Mouse (Mus musculus): ENCODE data around the gene S100a7a. TPM values are rescaled to one million over a fixed set of nuclear protein-coding genes. Genes with fewer than 3 reads are reported as not detected.

Gene S100a7a
- not detected in 2 replicates for polyA plus RNA-seq (2014; fragmentation: Nextera tagmentation; extraction: Ambion mirVana)

GRCm38 (mm10) chr3:90653717-90654116 is at the start of gene S100a7a:
Gene S100a7a (plus strand): TSS chr3:90654017.
- H3K4me2 ChIP-seq = no peak within 1 kb of the TSS
- no peak for DNase-seq (ENCODE audit: low spot score)

GRCm38 (mm10) chr3:90604416-90604815 is 49.4 kb upstream of the S100a7a start:
- Histone ChIP-seq H3K9me3 (ENCODE audit: control insufficient read depth, low read length) (no peaks in the 10 kb centered on the region), H3K27ac (ENCODE audit: low read depth, low read length) (no peak overlapping the region), H3K4me2 (no peak overlapping the region), H3K36me3 (ENCODE audit: control insufficient read depth, insufficient read depth, low read length) (no peaks in the 10 kb centered on the region), H3K27me3 (replicated peaks; ENCODE audit: control insufficient read depth, insufficient read depth, low read length) (no peaks in the 10 kb centered on the region), H3K4me1 (replicated peaks; ENCODE audit: control insufficient read depth, insufficient read depth, low read length) (no peaks in the 10 kb centered on the region), H3K9ac (ENCODE audit: low read depth, low read length) (no peak overlapping the region), H3K4me3 (ENCODE audit: low read depth, low read length) (no peak overlapping the region)
- no peak for ATAC-seq (replicated peaks; ENCODE audit: low FRiP score)
- 73% methylated on average over 4 of the region's 4 CpGs for WGBS
- DNase-seq (ENCODE audit: low spot score) = no peak

More at GRCm38 (mm10) chr3:90653717-90654116, at the start of gene S100a7a:
- H3K4me3 ChIP-seq (ENCODE audit: low read depth, low read length) = no peak within 1 kb of the TSS
- no peak for ATAC-seq (replicated peaks; ENCODE audit: low FRiP score)
- H3K36me3 ChIP-seq (ENCODE audit: control insufficient read depth, insufficient read depth, low read length) = no peaks in the 10 kb centered on the region
- no peaks in the 10 kb centered on the region for H3K4me1 ChIP-seq (replicated peaks; ENCODE audit: control insufficient read depth, insufficient read depth, low read length)
- H3K9ac ChIP-seq (ENCODE audit: low read depth, low read length) = no peak within 1 kb of the TSS
- no peaks in the 10 kb centered on the region for H3K9me3 ChIP-seq (ENCODE audit: control insufficient read depth, low read length)
- H3K27me3 ChIP-seq (replicated peaks; ENCODE audit: control insufficient read depth, insufficient read depth, low read length) = no peaks in the 10 kb centered on the region
- H3K27ac ChIP-seq (ENCODE audit: low read depth, low read length) = no peak within 1 kb of the TSS

- no peak overlapping the region for H3K4me2 ChIP-seq
- no peak for DNase-seq (ENCODE audit: low spot score)
- no peak overlapping the region for H3K9ac ChIP-seq (ENCODE audit: low read depth, low read length)
- no peaks in the 10 kb centered on the region for H3K4me1 ChIP-seq (replicated peaks; ENCODE audit: control insufficient read depth, insufficient read depth, low read length)
- H3K9me3 ChIP-seq (ENCODE audit: control insufficient read depth, low read length) = no peaks in the 10 kb centered on the region
- no peaks in the 10 kb centered on the region for H3K27me3 ChIP-seq (replicated peaks; ENCODE audit: control insufficient read depth, insufficient read depth, low read length)
- H3K36me3 ChIP-seq (ENCODE audit: control insufficient read depth, insufficient read depth, low read length) = no peaks in the 10 kb centered on the region
- no peak for ATAC-seq (replicated peaks; ENCODE audit: low FRiP score)
- no peak overlapping the region for H3K27ac ChIP-seq (ENCODE audit: low read depth, low read length)
- H3K4me3 ChIP-seq (ENCODE audit: low read depth, low read length) = no peak overlapping the region
- WGBS = 44% methylated on average over 3 of the region's 3 CpGs
These were observed 48.8 kb upstream of the S100a7a start for GRCm38 (mm10) chr3:90605049-90605448.

- Histone ChIP-seq H3K4me2 (no peak overlapping the region), H3K27me3 (replicated peaks; ENCODE audit: control insufficient read depth, insufficient read depth, low read length) (no peaks in the 10 kb centered on the region), H3K27ac (ENCODE audit: low read depth, low read length) (no peak overlapping the region), H3K9me3 (ENCODE audit: control insufficient read depth, low read length) (no peaks in the 10 kb centered on the region), H3K9ac (ENCODE audit: low read depth, low read length) (no peak overlapping the region), H3K36me3 (ENCODE audit: control insufficient read depth, insufficient read depth, low read length) (no peaks in the 10 kb centered on the region), H3K4me1 (replicated peaks; ENCODE audit: control insufficient read depth, insufficient read depth, low read length) (no peaks in the 10 kb centered on the region), H3K4me3 (ENCODE audit: low read depth, low read length) (no peak overlapping the region)
- DNase-seq (ENCODE audit: low spot score) (no peak), ATAC-seq (replicated peaks; ENCODE audit: low FRiP score) (no peak)
- WGBS = 74% methylated on average over 2 of the region's 2 CpGs
These were observed 48.1 kb upstream of the S100a7a start for GRCm38 (mm10) chr3:90605736-90606135.

GRCm38 (mm10) chr3:90606185-90606584 is 47.6 kb upstream of the S100a7a start:
- Histone ChIP-seq H3K4me1 (replicated peaks; ENCODE audit: control insufficient read depth, insufficient read depth, low read length) (no peaks in the 10 kb centered on the region), H3K9me3 (ENCODE audit: control insufficient read depth, low read length) (no peaks in the 10 kb centered on the region), H3K27ac (ENCODE audit: low read depth, low read length) (no peak overlapping the region), H3K9ac (ENCODE audit: low read depth, low read length) (no peak overlapping the region), H3K4me3 (ENCODE audit: low read depth, low read length) (no peak overlapping the region), H3K36me3 (ENCODE audit: control insufficient read depth, insufficient read depth, low read length) (no peaks in the 10 kb centered on the region), H3K27me3 (replicated peaks; ENCODE audit: control insufficient read depth, insufficient read depth, low read length) (no peaks in the 10 kb centered on the region), H3K4me2 (no peak overlapping the region)
- 84% methylated on average over 6 of the region's 6 CpGs for WGBS
- DNase-seq (ENCODE audit: low spot score) (no peak), ATAC-seq (replicated peaks; ENCODE audit: low FRiP score) (no peak)

DNA sequence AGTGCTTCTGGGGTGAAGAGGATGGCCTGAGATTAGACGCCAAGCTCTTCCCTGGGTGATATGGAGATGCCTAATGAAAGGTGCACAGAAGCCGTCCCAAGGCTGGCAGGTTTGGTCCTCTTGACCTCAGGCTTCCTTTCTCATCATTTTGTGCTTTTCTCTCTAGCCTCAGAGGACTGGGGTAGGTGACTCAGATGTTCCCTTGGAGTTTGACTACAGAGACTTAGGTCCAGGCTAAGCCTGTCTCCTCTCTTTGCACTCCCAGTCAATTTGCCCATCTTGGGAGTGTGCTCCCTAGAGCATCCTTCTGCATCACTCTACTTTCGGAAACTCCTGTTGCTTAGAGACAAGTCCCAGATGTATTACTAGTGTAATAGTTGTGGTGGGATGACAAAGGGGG is 46.5 kb upstream of the S100a7a start:
- 86% methylated on average over 3 of the region's 3 CpGs for WGBS
- DNase-seq (ENCODE audit: low spot score) = no peak

GRCm38 (mm10) chr3:90608223-90608622 is 45.6 kb upstream of the S100a7a start, which contains the start of gene S100a5:
Gene S100a5 (plus strand): TSS chr3:90608523.
- no peaks in the 10 kb centered on the region for H3K27me3 ChIP-seq (replicated peaks; ENCODE audit: control insufficient read depth, insufficient read depth, low read length)
- no peaks in the 10 kb centered on the region for H3K36me3 ChIP-seq (ENCODE audit: control insufficient read depth, insufficient read depth, low read length)
- no peak within 1 kb of the TSS for H3K27ac ChIP-seq (ENCODE audit: low read depth, low read length)
- 0 out of 2 replicates have a peak, but pooled peaks cover 3% of the 10 kb centered on the region for H3K4me1 ChIP-seq (replicated peaks; ENCODE audit: control insufficient read depth, insufficient read depth, low read length)
- DNase-seq (ENCODE audit: low spot score) (no peak), ATAC-seq (replicated peaks; ENCODE audit: low FRiP score) (no peak)
- no peaks in the 10 kb centered on the region for H3K9me3 ChIP-seq (ENCODE audit: control insufficient read depth, low read length)
- H3K9ac ChIP-seq (ENCODE audit: low read depth, low read length) = no peak within 1 kb of the TSS
- H3K4me3 ChIP-seq (ENCODE audit: low read depth, low read length) = no peak within 1 kb of the TSS
- 52% methylated on average over 3 of the region's 3 CpGs for WGBS
- no peak within 1 kb of the TSS for H3K4me2 ChIP-seq

More for the DNA sequence above, 46.5 kb upstream of the S100a7a start:
- no peaks in the 10 kb centered on the region for H3K27me3 ChIP-seq (replicated peaks; ENCODE audit: control insufficient read depth, insufficient read depth, low read length)
- H3K4me3 ChIP-seq (ENCODE audit: low read depth, low read length) = no peak overlapping the region
- H3K9me3 ChIP-seq (ENCODE audit: control insufficient read depth, low read length) = no peaks in the 10 kb centered on the region
- no peaks in the 10 kb centered on the region for H3K36me3 ChIP-seq (ENCODE audit: control insufficient read depth, insufficient read depth, low read length)
- H3K4me1 ChIP-seq (replicated peaks; ENCODE audit: control insufficient read depth, insufficient read depth, low read length) = no peaks in the 10 kb centered on the region
- no peak overlapping the region for H3K27ac ChIP-seq (ENCODE audit: low read depth, low read length)
- no peak overlapping the region for H3K9ac ChIP-seq (ENCODE audit: low read depth, low read length)
- no peak for ATAC-seq (replicated peaks; ENCODE audit: low FRiP score)
- H3K4me2 ChIP-seq = no peak overlapping the region

DNA sequence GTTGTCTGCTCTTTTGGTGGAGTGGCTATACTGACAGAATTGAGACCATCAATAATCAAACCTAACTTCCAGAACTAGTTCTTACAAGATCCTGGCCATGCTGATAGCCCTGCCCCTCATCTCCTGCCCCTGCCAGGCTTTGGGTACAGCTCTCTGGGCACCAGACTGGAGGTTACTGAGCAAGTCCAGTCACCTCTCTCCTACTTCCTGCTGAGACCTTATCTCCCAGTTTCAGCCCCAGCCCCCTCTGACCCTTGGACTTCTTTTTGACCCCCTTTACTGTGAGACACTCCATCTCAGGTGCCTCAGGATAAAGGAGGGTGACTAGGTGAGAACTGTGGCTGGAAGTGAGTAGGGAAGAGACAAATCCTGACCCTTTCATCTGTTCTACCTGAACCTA is 44.7 kb upstream of the S100a7a start:
- H3K4me1 ChIP-seq (replicated peaks; ENCODE audit: control insufficient read depth, insufficient read depth, low read length) = 0 out of 2 replicates have a peak, but pooled peaks cover 3% of the 10 kb centered on the region
- H3K9ac ChIP-seq (ENCODE audit: low read depth, low read length) = no peak overlapping the region
- H3K36me3 ChIP-seq (ENCODE audit: control insufficient read depth, insufficient read depth, low read length) = no peaks in the 10 kb centered on the region
- no peaks in the 10 kb centered on the region for H3K27me3 ChIP-seq (replicated peaks; ENCODE audit: control insufficient read depth, insufficient read depth, low read length)
- no peak for ATAC-seq (replicated peaks; ENCODE audit: low FRiP score)
- no peaks in the 10 kb centered on the region for H3K9me3 ChIP-seq (ENCODE audit: control insufficient read depth, low read length)
- no peak overlapping the region for H3K4me2 ChIP-seq
- H3K27ac ChIP-seq (ENCODE audit: low read depth, low read length) = no peak overlapping the region
- no peak overlapping the region for H3K4me3 ChIP-seq (ENCODE audit: low read depth, low read length)
- no peak for DNase-seq (ENCODE audit: low spot score)

DNA sequence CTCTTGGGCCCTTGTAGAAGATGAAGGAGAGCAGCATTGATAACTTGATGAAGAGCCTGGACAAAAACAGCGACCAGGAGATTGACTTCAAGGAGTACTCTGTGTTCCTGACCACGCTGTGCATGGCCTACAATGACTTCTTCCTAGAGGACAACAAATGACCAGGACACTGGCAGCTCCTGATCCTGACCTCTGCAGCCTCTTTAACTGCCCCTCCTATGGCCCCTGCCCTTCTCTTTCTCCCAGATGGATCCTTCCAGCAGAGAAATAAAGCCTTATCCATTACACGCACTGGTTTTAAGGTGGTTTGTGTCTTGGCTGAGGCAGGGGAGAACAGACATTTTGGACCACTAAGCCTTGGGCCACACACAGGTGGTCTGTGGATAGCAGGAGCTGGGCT is 42.3 kb upstream of the S100a7a start:
- DNase-seq (ENCODE audit: low spot score) (no peak), ATAC-seq (replicated peaks; ENCODE audit: low FRiP score) (no peak)
- Histone ChIP-seq H3K4me2 (no peak overlapping the region), H3K4me1 (replicated peaks; ENCODE audit: control insufficient read depth, insufficient read depth, low read length) (0 out of 2 replicates have a peak, but pooled peaks cover 3% of the 10 kb centered on the region), H3K9ac (ENCODE audit: low read depth, low read length) (no peak overlapping the region), H3K4me3 (ENCODE audit: low read depth, low read length) (no peak overlapping the region), H3K36me3 (ENCODE audit: control insufficient read depth, insufficient read depth, low read length) (no peaks in the 10 kb centered on the region), H3K27me3 (replicated peaks; ENCODE audit: control insufficient read depth, insufficient read depth, low read length) (no peaks in the 10 kb centered on the region), H3K27ac (ENCODE audit: low read depth, low read length) (no peak overlapping the region), H3K9me3 (ENCODE audit: control insufficient read depth, low read length) (no peaks in the 10 kb centered on the region)
- WGBS = 82% methylated on average over 3 of the region's 3 CpGs
